Mouse (Mus musculus): ENCODE measurements around the gene Zc3h6. TPM values are rescaled to one million over a fixed set of nuclear protein-coding genes. Genes with fewer than 3 reads are reported as not detected.
A peak's percentile ranks its signal among the peaks of the same experiment; 100 is the strongest.
"Not testable (repeated sequence)": the region's sequence is repeated elsewhere in the genome, so short reads cannot be mapped to it uniquely, and the experiment has no call there.

Gene Zc3h6
- polyA plus RNA-seq, 1 experiment from 2014 or later, result 0.89 TPM

GRCm38 (mm10) chr2:129008867-129009266 is 41.7 kb downstream of the Zc3h6 start:
- not testable (repeated sequence) for H3K9me3 ChIP-seq (ENCODE audit: control insufficient read depth, low read length); H3K4me2 ChIP-seq (ENCODE audit: low read depth, low read length); H3K27ac ChIP-seq (ENCODE audit: low read length); ATAC-seq; H3K36me3 ChIP-seq (ENCODE audit: control insufficient read depth, insufficient read depth, low read length); H3K9ac ChIP-seq (ENCODE audit: low read depth, low read length); H3K27me3 ChIP-seq (replicated peaks; ENCODE audit: control insufficient read depth, insufficient read depth, low read length); H3K4me1 ChIP-seq (ENCODE audit: control insufficient read depth, insufficient read depth, low read length); H3K4me3 ChIP-seq (ENCODE audit: low read length)
- WGBS, result 85% methylated on average over 2 of the region's 2 CpGs

- H3K27ac ChIP-seq (ENCODE audit: low read length), result no peak overlapping the region
- no peak for ATAC-seq
- H3K36me3 ChIP-seq (ENCODE audit: control insufficient read depth, insufficient read depth, low read length), result 0 out of 2 replicates have a peak, but pooled peaks cover 4% of the 10 kb centered on the region
- no peaks in the 10 kb centered on the region for H3K9me3 ChIP-seq (ENCODE audit: control insufficient read depth, low read length)
- no peak overlapping the region for H3K9ac ChIP-seq (ENCODE audit: low read depth, low read length)
- 44% methylated on average over 2 of the region's 2 CpGs for WGBS
- no peaks in the 10 kb centered on the region for H3K4me1 ChIP-seq (ENCODE audit: control insufficient read depth, insufficient read depth, low read length)
- no peak overlapping the region for H3K4me3 ChIP-seq (ENCODE audit: low read length)
- no peak overlapping the region for H3K4me2 ChIP-seq (ENCODE audit: low read depth, low read length)
- H3K27me3 ChIP-seq (replicated peaks; ENCODE audit: control insufficient read depth, insufficient read depth, low read length), result no peaks in the 10 kb centered on the region
Observed at GRCm38 (mm10) chr2:129020106-129020505, 52.9 kb downstream of the Zc3h6 start.

- H3K4me1 ChIP-seq (ENCODE audit: control insufficient read depth, insufficient read depth, low read length), result no peaks in the 10 kb centered on the region
- no peak for ATAC-seq
Observed at GRCm38 (mm10) chr2:129024820-129025219, 57.6 kb downstream of the Zc3h6 start.

GRCm38 (mm10) chr2:129035381-129035780 is 68.2 kb downstream of the Zc3h6 start:
- Histone ChIP-seq H3K4me1 (ENCODE audit: control insufficient read depth, insufficient read depth, low read length) (peaks cover 9% of the 10 kb centered on the region), H3K27ac (ENCODE audit: low read length) (no peak overlapping the region), H3K36me3 (ENCODE audit: control insufficient read depth, insufficient read depth, low read length) (no peaks in the 10 kb centered on the region), H3K9me3 (ENCODE audit: control insufficient read depth, low read length) (no peaks in the 10 kb centered on the region), H3K4me2 (ENCODE audit: low read depth, low read length) (no peak overlapping the region), H3K27me3 (replicated peaks; ENCODE audit: control insufficient read depth, insufficient read depth, low read length) (peaks cover 22% of the 10 kb centered on the region), H3K9ac (ENCODE audit: low read depth, low read length) (no peak overlapping the region), H3K4me3 (ENCODE audit: low read length) (no peak overlapping the region)
- WGBS, result 75% methylated on average over 5 of the region's 5 CpGs
- no peak for ATAC-seq

More at GRCm38 (mm10) chr2:129024820-129025219, 57.6 kb downstream of the Zc3h6 start:
- 73% methylated on average over 9 of the region's 9 CpGs for WGBS
- no peak overlapping the region for H3K9ac ChIP-seq (ENCODE audit: low read depth, low read length)
- H3K27me3 ChIP-seq (replicated peaks; ENCODE audit: control insufficient read depth, insufficient read depth, low read length), result no peaks in the 10 kb centered on the region
- no peak overlapping the region for H3K4me3 ChIP-seq (ENCODE audit: low read length)
- H3K36me3 ChIP-seq (ENCODE audit: control insufficient read depth, insufficient read depth, low read length), result no peaks in the 10 kb centered on the region
- H3K9me3 ChIP-seq (ENCODE audit: control insufficient read depth, low read length), result no peaks in the 10 kb centered on the region
- H3K4me2 ChIP-seq (ENCODE audit: low read depth, low read length), result no peak overlapping the region
- no peak overlapping the region for H3K27ac ChIP-seq (ENCODE audit: low read length)

GRCm38 (mm10) chr2:129038426-129038936 is 71.3 kb downstream of the Zc3h6 start:
- no peak for ATAC-seq
- WGBS, result 25% methylated on average over 15 of the region's 15 CpGs
- peaks cover 22% of the 10 kb centered on the region for H3K27me3 ChIP-seq (replicated peaks; ENCODE audit: control insufficient read depth, insufficient read depth, low read length)
- no peaks in the 10 kb centered on the region for H3K9me3 ChIP-seq (ENCODE audit: control insufficient read depth, low read length)
- H3K4me3 ChIP-seq (ENCODE audit: low read length), result peak overlapping the region; percentile 42
- no peaks in the 10 kb centered on the region for H3K36me3 ChIP-seq (ENCODE audit: control insufficient read depth, insufficient read depth, low read length)
- no peak overlapping the region for H3K27ac ChIP-seq (ENCODE audit: low read length)
- H3K4me1 ChIP-seq (ENCODE audit: control insufficient read depth, insufficient read depth, low read length), result peaks cover 9% of the 10 kb centered on the region
- peak overlapping the region; percentile 58; the same call in 1 of the 2 replicates for H3K9ac ChIP-seq (ENCODE audit: low read depth, low read length)
- H3K4me2 ChIP-seq (ENCODE audit: low read depth, low read length), result peak overlapping the region; percentile 88

GRCm38 (mm10) chr2:129038937-129039631 is 71.9 kb downstream of the Zc3h6 start:
- Histone ChIP-seq H3K27me3 (replicated peaks; ENCODE audit: control insufficient read depth, insufficient read depth, low read length) (peaks cover 22% of the 10 kb centered on the region), H3K9me3 (ENCODE audit: control insufficient read depth, low read length) (no peaks in the 10 kb centered on the region), H3K4me1 (ENCODE audit: control insufficient read depth, insufficient read depth, low read length) (peaks cover 9% of the 10 kb centered on the region), H3K4me3 (ENCODE audit: low read length) (peak overlapping the region; percentile 42), H3K27ac (ENCODE audit: low read length) (no peak overlapping the region), H3K36me3 (ENCODE audit: control insufficient read depth, insufficient read depth, low read length) (no peaks in the 10 kb centered on the region), H3K9ac (ENCODE audit: low read depth, low read length) (peak overlapping the region; percentile 58), H3K4me2 (ENCODE audit: low read depth, low read length) (peak overlapping the region; percentile 88)
- ATAC-seq, result 0 out of 2 replicates have a peak, but pooled peaks have one; percentile 31
- WGBS, result 1% methylated on average over 62 of the region's 62 CpGs

GRCm38 (mm10) chr2:129040567-129040966 is 73.4 kb downstream of the Zc3h6 start:
- Histone ChIP-seq H3K4me2 (ENCODE audit: low read depth, low read length) (no peak overlapping the region), H3K36me3 (ENCODE audit: control insufficient read depth, insufficient read depth, low read length) (no peaks in the 10 kb centered on the region), H3K27ac (ENCODE audit: low read length) (no peak overlapping the region), H3K9ac (ENCODE audit: low read depth, low read length) (no peak overlapping the region), H3K27me3 (replicated peaks; ENCODE audit: control insufficient read depth, insufficient read depth, low read length) (peaks cover 22% of the 10 kb centered on the region), H3K4me3 (ENCODE audit: low read length) (no peak overlapping the region), H3K4me1 (ENCODE audit: control insufficient read depth, insufficient read depth, low read length) (peaks cover 9% of the 10 kb centered on the region), H3K9me3 (ENCODE audit: control insufficient read depth, low read length) (no peaks in the 10 kb centered on the region)
- ATAC-seq, result no peak
- WGBS, result 28% methylated on average over 6 of the region's 6 CpGs

GRCm38 (mm10) chr2:129046172-129046845 is 79.1 kb downstream of the Zc3h6 start:
- H3K27ac ChIP-seq (ENCODE audit: low read length), result no peak overlapping the region
- no peak overlapping the region for H3K4me3 ChIP-seq (ENCODE audit: low read length)
- H3K36me3 ChIP-seq (ENCODE audit: control insufficient read depth, insufficient read depth, low read length), result no peaks in the 10 kb centered on the region
- H3K27me3 ChIP-seq (replicated peaks; ENCODE audit: control insufficient read depth, insufficient read depth, low read length), result no peaks in the 10 kb centered on the region
- no peak overlapping the region for H3K4me2 ChIP-seq (ENCODE audit: low read depth, low read length)
- 50% methylated on average over 6 of the region's 6 CpGs for WGBS
- peak; percentile 46 for ATAC-seq
- no peaks in the 10 kb centered on the region for H3K9me3 ChIP-seq (ENCODE audit: control insufficient read depth, low read length)
- no peak overlapping the region for H3K9ac ChIP-seq (ENCODE audit: low read depth, low read length)
- peaks cover 3% of the 10 kb centered on the region; the same call in 1 of the 2 replicates for H3K4me1 ChIP-seq (ENCODE audit: control insufficient read depth, insufficient read depth, low read length)

- Histone ChIP-seq H3K4me2 (ENCODE audit: low read depth, low read length) (no peak overlapping the region), H3K4me3 (ENCODE audit: low read length) (no peak overlapping the region), H3K9me3 (ENCODE audit: control insufficient read depth, low read length) (no peaks in the 10 kb centered on the region), H3K9ac (ENCODE audit: low read depth, low read length) (no peak overlapping the region), H3K27me3 (replicated peaks; ENCODE audit: control insufficient read depth, insufficient read depth, low read length) (no peaks in the 10 kb centered on the region), H3K36me3 (ENCODE audit: control insufficient read depth, insufficient read depth, low read length) (no peaks in the 10 kb centered on the region), H3K27ac (ENCODE audit: low read length) (0 out of 2 replicates have a peak overlapping the region, but pooled peaks have one; percentile 23), H3K4me1 (ENCODE audit: control insufficient read depth, insufficient read depth, low read length) (peaks cover 3% of the 10 kb centered on the region; the same call in 1 of the 2 replicates)
- 73% methylated on average over 4 of the region's 4 CpGs for WGBS
- no peak; the same call in 1 of the 2 replicates for ATAC-seq
Observed at GRCm38 (mm10) chr2:129046846-129047196, 79.6 kb downstream of the Zc3h6 start.

Measured in intestine, embryonic 16.5 days (tissue).